Mouse (Mus musculus) lung, adult 2 months (tissue): ENCODE measurements around the gene Sdr9c7.

ENCODE experiments used
- CTCF ChIP-seq: fragments of 200-500 bp; IDR thresholded peaks from 2 replicates; pipeline ENCODE4 v1.5.1; 2011; ENCODE audit warnings: mild to moderate bottlenecking, low read length, control low read depth; ENCODE audit not compliant: insufficient read depth
- POLR2A ChIP-seq: fragments of 200-500 bp; IDR thresholded peaks from 2 replicates; pipeline ENCODE4 v1.6.1; 2011; ENCODE audit warnings: low read depth, mild to moderate bottlenecking, control low read depth, low read length, borderline replicate concordance; ENCODE audit errors: extremely low read depth

GRCm38 (mm10) chr10:127924597-127925378 lies 26.5 kb downstream of the Sdr9c7 start:
- TF ChIP-seq POLR2A (no peak), CTCF (no peak)
